Mouse (Mus musculus): ENCODE data around the gene Cdcp1.

DNA sequence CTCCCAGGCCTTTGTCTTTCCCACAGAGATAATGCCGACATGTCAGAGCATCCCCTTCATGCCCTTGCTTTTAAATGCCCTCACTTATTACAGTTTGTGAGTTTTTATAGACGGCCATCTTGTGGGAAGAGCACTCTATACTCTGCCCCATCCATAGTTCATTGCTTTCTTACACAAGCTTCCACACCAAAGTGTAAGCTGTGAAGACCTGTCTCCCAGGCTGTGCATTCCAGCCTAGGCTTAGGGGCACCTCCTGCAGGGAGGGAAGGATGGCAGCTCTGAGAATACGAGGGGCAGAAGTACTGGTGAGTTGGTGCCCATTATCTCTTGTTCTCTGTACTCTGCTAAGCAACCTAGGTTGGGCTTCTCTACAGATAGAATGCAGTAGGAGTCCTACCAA lies 82.8 kb downstream of the Cdcp1 start:
- TF ChIP-seq ZC3H11A (IDR thresholded peaks at IDR 0.05; ENCODE audit: borderline replicate concordance, low read depth, low read length), result no peak
- TF ChIP-seq CHD2 (IDR thresholded peaks at IDR 0.05; ENCODE audit: low read depth, low read length), result no peak
- TF ChIP-seq ZNF384 (IDR thresholded peaks at IDR 0.05; ENCODE audit: low read depth, low read length), result no peak
- no peak for TF ChIP-seq HCFC1 (IDR thresholded peaks at IDR 0.05; ENCODE audit: borderline replicate concordance, insufficient read depth, low read length)
